Mouse (Mus musculus) intestine, embryonic 14.5 days (tissue): ENCODE data around the gene Ccdc158. TPM values are rescaled to one million over a fixed set of nuclear protein-coding genes. Genes with fewer than 3 reads are reported as not detected.

Experiments
- ATAC-seq: fragments of 200-750 bp; cut with Nextera tagmentation; replicated peaks from 2 replicates; pipeline ENCODE4 v1.8.0; 2017; ENCODE audit warnings: low read depth, moderate number of reproducible peaks, moderate TSS enrichment, moderate library complexity; ENCODE audit not compliant: low FRiP score, low TSS enrichment
- DNase-seq: peaks from one replicate; pipeline ENCODE4 v3.0.0-alpha.2; 2018; ENCODE audit warnings: low spot score
- H3K27ac ChIP-seq: fragments of 300-500 bp; sonication (generic); 2 replicates; pipeline ENCODE4 v1.5.1; 2014; ENCODE audit warnings: low read depth, mild to moderate bottlenecking, control low read depth
- H3K27me3 ChIP-seq: fragments of 300-500 bp; sonication (generic); replicated peaks from 2 replicates; pipeline ENCODE4 v1.6.1; 2014; ENCODE audit warnings: low read length, control low read depth; ENCODE audit not compliant: control insufficient read depth, insufficient read depth
- H3K36me3 ChIP-seq: fragments of 300-500 bp; sonication (generic); 2 replicates; pipeline ENCODE4 v1.6.1; 2014; ENCODE audit warnings: low read length, control low read depth; ENCODE audit not compliant: control insufficient read depth, insufficient read depth
- H3K4me1 ChIP-seq: fragments of 300-500 bp; sonication (generic); replicated peaks from 2 replicates; pipeline ENCODE4 v1.6.1; 2014; ENCODE audit warnings: low read length, control low read depth, mixed read lengths; ENCODE audit not compliant: control insufficient read depth, insufficient read depth
- H3K4me2 ChIP-seq: fragments of 300-500 bp; sonication (generic); 2 replicates; pipeline ENCODE4 v1.6.1; 2014; ENCODE audit warnings: low read length
- H3K4me3 ChIP-seq: fragments of 300-500 bp; sonication (generic); 2 replicates; pipeline ENCODE4 v1.5.1; 2014; ENCODE audit warnings: low read depth, low read length, control low read depth, mixed read lengths
- H3K9ac ChIP-seq: fragments of 300-500 bp; sonication (generic); 2 replicates; pipeline ENCODE4 v1.6.1; 2014; ENCODE audit warnings: mild to moderate bottlenecking, low read length
- H3K9me3 ChIP-seq: fragments of 300-500 bp; sonication (generic); 2 replicates; pipeline ENCODE4 v1.6.1; 2016; ENCODE audit warnings: low read length, control low read depth; ENCODE audit not compliant: control insufficient read depth
- WGBS: fragments of 180-500 bp; shearing (Covaris S2); extraction: QIAGEN DNeasy Blood & Tissue Kit; methylation state at CpG from one replicate; pipeline ENCODE4 v1.1.7; 2014; 5-methylcytosine and 5-hydroxymethylcytosine counted together
- polyA plus RNA-seq: library from polyadenylated mRNA; unstranded; fragments of >200 nt; fragmentation: Nextera tagmentation; extraction: Ambion mirVana; gene quantifications from 2 replicates; pipeline ENCODE4 v1.2.1, GENCODE M21; 2014

Gene Ccdc158
- polyA plus RNA-seq, 1 experiment from 2014 or later, result 1.3 TPM

DNA sequence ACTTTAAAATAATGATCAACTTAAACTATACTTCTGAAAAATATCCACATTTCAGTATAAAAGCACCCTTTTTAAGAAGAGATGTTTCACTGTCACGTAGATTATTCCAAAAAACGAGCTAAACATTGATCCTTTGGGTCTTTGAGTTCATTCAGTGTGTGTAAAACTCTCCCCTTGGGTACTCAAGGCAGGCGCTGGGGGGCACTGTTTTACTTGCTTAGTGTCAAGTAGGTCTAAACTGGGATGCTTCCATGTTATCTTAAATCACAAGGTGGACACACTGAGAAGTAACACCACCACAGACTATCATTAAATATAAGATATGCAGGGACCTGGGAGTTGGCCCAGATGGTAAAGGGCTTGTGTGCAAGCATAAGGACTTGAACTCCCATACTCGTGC, 41.5 kb downstream of the Ccdc158 start:
- H3K36me3 ChIP-seq, result no peaks in the 10 kb centered on the region
- no peaks in the 10 kb centered on the region for H3K27me3 ChIP-seq
- 60% methylated on average over 4 of the region's 4 CpGs for WGBS
- DNase-seq (no peak), ATAC-seq (no peak)
- H3K4me1 ChIP-seq, result no peaks in the 10 kb centered on the region
- H3K9ac ChIP-seq, result no peak overlapping the region
- H3K4me2 ChIP-seq, result no peak overlapping the region
- no peak overlapping the region for H3K4me3 ChIP-seq
- H3K27ac ChIP-seq, result no peak overlapping the region
- H3K9me3 ChIP-seq, result no peaks in the 10 kb centered on the region

- H3K36me3 ChIP-seq, result no peaks in the 10 kb centered on the region
- WGBS, result 48% methylated on average over 7 of the region's 7 CpGs
- no peak overlapping the region for H3K4me2 ChIP-seq
- no peak overlapping the region for H3K4me3 ChIP-seq
- H3K9me3 ChIP-seq, result no peaks in the 10 kb centered on the region
- no peaks in the 10 kb centered on the region for H3K27me3 ChIP-seq
- DNase-seq, result no peak
- no peak overlapping the region for H3K9ac ChIP-seq
- H3K4me1 ChIP-seq, result peaks cover 4% of the 10 kb centered on the region; the same call in 1 of the 2 replicates
- no peak overlapping the region for H3K27ac ChIP-seq
- no peak for ATAC-seq
Measured at GRCm38 (mm10) chr5:92627896-92628295, 47.2 kb downstream of the Ccdc158 start.

DNA sequence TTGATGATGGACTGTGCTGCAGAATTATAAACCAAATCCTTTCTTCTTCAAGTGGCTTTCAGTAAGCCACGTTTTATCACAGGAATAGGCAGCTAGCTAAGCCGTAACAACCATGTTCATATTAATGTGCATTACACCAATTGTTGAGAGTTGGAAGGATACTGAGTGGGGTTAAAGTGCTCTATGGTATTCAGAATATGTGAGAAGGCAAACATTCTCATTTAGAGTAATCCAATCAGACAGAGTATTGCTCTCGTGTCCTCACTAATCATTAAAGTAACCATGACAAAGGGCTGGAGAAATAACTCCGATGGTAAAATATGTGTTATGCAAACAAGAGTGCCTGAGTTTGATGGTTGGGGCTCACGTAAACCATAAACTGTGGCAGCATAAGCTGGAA, 53.2 kb downstream of the Ccdc158 start:
- Histone ChIP-seq H3K4me3 (no peak overlapping the region), H3K4me2 (no peak overlapping the region), H3K27me3 (no peaks in the 10 kb centered on the region), H3K27ac (no peak overlapping the region), H3K9me3 (no peaks in the 10 kb centered on the region), H3K36me3 (no peaks in the 10 kb centered on the region), H3K4me1 (no peaks in the 10 kb centered on the region), H3K9ac (no peak overlapping the region)
- ATAC-seq (no peak), DNase-seq (no peak)
- 51% methylated on average over 5 of the region's 5 CpGs for WGBS

DNA sequence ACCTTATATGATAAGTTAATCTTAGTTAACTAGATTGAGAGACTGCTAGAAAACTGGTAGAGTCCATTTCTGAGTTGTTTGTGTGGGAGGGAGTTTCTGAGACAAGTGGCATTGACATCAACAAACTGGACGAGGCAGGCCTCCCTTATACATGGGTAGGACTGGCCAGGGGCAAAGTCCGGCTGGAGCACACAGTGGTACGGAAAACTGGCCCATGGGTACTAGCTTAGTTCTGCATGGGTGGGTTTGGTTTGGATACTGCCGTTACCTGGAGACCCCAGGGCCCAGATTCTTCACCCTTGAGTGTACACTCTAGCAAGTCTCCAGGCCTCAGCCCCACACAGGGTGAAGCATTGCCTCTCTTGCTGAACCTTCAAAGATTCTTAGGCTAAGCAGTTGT, 62.3 kb downstream of the Ccdc158 start:
- Histone ChIP-seq H3K4me2 (no peak overlapping the region), H3K27ac (no peak overlapping the region), H3K4me1 (no peaks in the 10 kb centered on the region), H3K9ac (no peak overlapping the region), H3K36me3 (no peaks in the 10 kb centered on the region), H3K4me3 (no peak overlapping the region), H3K27me3 (no peaks in the 10 kb centered on the region), H3K9me3 (no peaks in the 10 kb centered on the region)
- WGBS, result 85% methylated on average over 4 of the region's 4 CpGs
- no peak for DNase-seq
- ATAC-seq, result no peak

DNA sequence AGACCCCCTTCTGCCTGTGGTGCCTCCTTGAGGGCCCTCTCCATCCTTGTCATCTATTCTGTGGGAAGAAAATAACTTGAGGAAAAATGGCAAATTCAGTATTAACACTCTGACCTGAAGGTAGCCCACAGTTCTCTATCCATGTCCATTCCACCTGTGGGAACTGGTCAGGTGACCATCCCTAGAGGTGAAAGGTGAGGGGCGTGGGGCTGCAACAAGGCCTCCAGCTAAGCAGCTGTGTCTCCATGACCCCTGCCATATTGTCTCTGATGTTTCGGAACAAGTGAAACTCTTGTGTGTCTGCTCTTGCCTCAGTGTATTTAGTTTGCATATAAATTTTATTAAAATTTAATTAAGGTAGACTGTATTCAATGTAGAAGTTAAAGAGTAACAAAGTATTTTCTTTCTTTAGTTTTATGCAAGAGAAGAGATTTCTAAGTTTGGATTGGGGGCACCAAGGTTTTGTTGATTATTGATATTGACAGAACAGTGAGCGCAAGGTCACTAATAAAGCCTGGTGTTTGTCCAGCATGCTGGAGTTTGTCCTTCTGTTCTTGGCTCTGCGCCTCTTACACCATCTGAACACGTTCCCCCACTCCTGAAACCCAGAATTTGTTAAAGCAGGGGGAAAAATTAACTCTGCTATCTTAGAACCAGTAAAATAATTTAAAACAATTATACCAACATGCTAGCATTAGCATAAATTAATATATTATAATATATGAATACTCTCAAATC, 67.4 kb downstream of the Ccdc158 start:
- H3K9me3 ChIP-seq, result no peaks in the 10 kb centered on the region
- H3K4me1 ChIP-seq, result peaks cover 5% of the 10 kb centered on the region; the same call in 1 of the 2 replicates
- 0 out of 2 replicates have a peak, but pooled peaks cover 9% of the 10 kb centered on the region for H3K36me3 ChIP-seq
- no peaks in the 10 kb centered on the region for H3K27me3 ChIP-seq
- H3K4me2 ChIP-seq, result no peak overlapping the region
- no peak overlapping the region for H3K9ac ChIP-seq
- DNase-seq, result no peak
- H3K27ac ChIP-seq, result no peak overlapping the region
- ATAC-seq, result no peak
- 87% methylated on average over 5 of the region's 5 CpGs for WGBS
- H3K4me3 ChIP-seq, result no peak overlapping the region

- WGBS, result 51% methylated on average over 10 of the region's 10 CpGs
- ATAC-seq (no peak), DNase-seq (no peak)
- Histone ChIP-seq H3K27ac (peak overlapping the region; percentile 36; the same call in 1 of the 2 replicates), H3K4me1 (peaks cover 5% of the 10 kb centered on the region; the same call in 1 of the 2 replicates), H3K4me2 (peak overlapping the region; percentile 79), H3K4me3 (no peak overlapping the region), H3K9me3 (no peaks in the 10 kb centered on the region), H3K27me3 (no peaks in the 10 kb centered on the region), H3K36me3 (0 out of 2 replicates have a peak, but pooled peaks cover 9% of the 10 kb centered on the region), H3K9ac (no peak overlapping the region)
Measured at GRCm38 (mm10) chr5:92604452-92605247, 70.4 kb downstream of the Ccdc158 start.

DNA sequence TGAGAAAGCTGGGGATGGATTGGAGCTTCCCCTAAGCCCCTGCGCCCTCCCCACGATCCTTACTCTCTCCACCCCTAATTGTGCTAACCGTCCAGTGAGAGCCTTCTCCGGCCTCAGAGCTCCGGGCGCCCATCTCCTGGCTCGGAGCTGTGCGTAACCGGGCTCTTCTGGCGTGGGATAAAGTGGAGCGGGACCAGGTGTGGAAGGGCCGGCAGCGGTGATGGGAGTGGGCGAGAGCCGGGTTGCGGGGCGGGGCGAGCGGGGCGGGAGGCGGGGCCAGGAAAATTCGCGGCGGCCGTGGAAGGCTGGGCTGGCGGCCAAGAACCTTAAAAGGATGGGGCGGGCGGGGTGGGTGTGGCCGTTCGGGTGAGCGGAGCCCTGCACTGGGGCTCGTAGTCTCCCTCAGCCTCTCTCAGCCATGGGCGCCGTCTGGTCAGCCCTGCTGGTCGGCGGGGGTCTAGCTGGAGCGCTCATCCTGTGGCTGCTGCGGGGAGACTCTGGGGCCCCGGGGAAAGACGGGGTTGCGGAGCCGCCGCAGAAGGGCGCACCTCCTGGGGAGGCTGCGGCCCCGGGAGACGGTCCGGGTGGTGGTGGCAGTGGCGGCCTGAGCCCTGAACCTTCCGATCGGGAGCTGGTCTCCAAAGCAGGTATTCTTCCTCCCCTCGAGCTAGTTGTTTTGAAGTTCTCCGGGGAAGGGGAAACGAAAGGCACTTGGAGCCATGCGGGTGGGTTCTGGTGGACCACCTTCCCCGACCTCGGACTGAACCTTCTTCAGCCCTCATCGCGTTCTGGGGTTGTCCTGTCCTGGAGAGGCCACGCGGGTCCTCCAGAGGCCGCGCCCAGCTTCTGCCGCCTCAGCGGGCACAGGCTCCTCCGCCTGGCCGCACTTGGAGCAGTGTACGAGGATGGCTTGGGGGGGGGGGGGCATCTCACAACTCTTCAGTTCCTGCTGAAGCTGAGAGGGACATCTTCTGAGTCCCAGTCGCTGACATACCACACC, 72.1 kb downstream of the Ccdc158 start, which contains the start of gene Stbd1:
Gene Stbd1 (plus strand): TSS at position 351 of the 1,000 bp plus-strand sequence.
- H3K27ac ChIP-seq, result peak within 1 kb of the TSS; percentile 57; the same call in 1 of the 2 replicates
- WGBS, result under 1% methylated on average over 67 of the region's 69 CpGs
- H3K9ac ChIP-seq, result peak within 1 kb of the TSS; percentile 64
- H3K4me1 ChIP-seq, result peaks cover 5% of the 10 kb centered on the region; the same call in 1 of the 2 replicates
- H3K27me3 ChIP-seq, result no peaks in the 10 kb centered on the region
- H3K36me3 ChIP-seq, result 0 out of 2 replicates have a peak, but pooled peaks cover 9% of the 10 kb centered on the region
- peak; percentile 87 for DNase-seq
- ATAC-seq, result peak; percentile 96
- no peaks in the 10 kb centered on the region for H3K9me3 ChIP-seq
- peak within 1 kb of the TSS; percentile 79 for H3K4me2 ChIP-seq
- H3K4me3 ChIP-seq, result peak within 1 kb of the TSS; percentile 75

DNA sequence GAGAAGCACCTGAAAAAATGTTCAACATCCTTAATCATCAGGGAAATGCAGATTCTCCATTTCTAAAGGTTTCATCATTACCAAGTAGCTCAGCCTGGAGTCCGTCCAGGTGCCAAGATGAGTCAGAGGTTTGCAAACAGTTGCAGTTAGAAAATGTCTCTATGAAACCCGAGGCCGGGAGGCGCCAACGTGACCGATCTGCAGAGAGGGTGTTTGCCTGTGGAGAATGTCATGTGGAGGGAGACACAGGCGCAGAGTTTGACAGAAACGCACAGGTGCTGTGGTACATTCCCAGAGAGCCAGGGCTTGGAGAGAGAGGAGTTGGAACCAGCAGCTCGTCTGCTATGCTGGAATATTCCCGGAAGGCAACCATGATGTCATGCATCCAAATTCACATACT, 76.0 kb downstream of the Ccdc158 start:
- Histone ChIP-seq H3K36me3 (no peaks in the 10 kb centered on the region), H3K4me3 (no peak overlapping the region), H3K4me1 (no peaks in the 10 kb centered on the region), H3K4me2 (no peak overlapping the region), H3K9ac (no peak overlapping the region), H3K27ac (no peak overlapping the region), H3K9me3 (no peaks in the 10 kb centered on the region), H3K27me3 (no peaks in the 10 kb centered on the region)
- DNase-seq (no peak), ATAC-seq (no peak)
- WGBS, result 76% methylated on average over 10 of the region's 10 CpGs
